Mouse (Mus musculus) kidney, postnatal 0 days (tissue): ENCODE measurements around the gene Atpaf1. TPM values are rescaled to one million over a fixed set of nuclear protein-coding genes. Genes with fewer than 3 reads are reported as not detected.

Experiments
- ATAC-seq: fragments of 200-750 bp; cut with Nextera tagmentation; replicated peaks from 2 replicates; pipeline ENCODE4 v1.8.0; 2017; ENCODE audit warnings: low read depth, moderate number of reproducible peaks, moderate TSS enrichment, moderate library complexity; ENCODE audit not compliant: low FRiP score
- DNase-seq: peaks from one replicate; pipeline ENCODE4 v3.0.0-alpha.2; 2016; ENCODE audit warnings: low spot score
- H3K27ac ChIP-seq: fragments of 300-500 bp; sonication (generic); 2 replicates; pipeline ENCODE4 v1.5.1; 2014; ENCODE audit warnings: mild to moderate bottlenecking
- H3K27me3 ChIP-seq: fragments of 300-500 bp; sonication (generic); 2 replicates; pipeline ENCODE4 v1.6.1; 2014; ENCODE audit warnings: low read length, mixed read lengths; ENCODE audit not compliant: insufficient read depth
- H3K36me3 ChIP-seq: fragments of 300-500 bp; sonication (generic); 2 replicates; pipeline ENCODE4 v1.6.1; 2014; ENCODE audit warnings: low read length, mixed read lengths; ENCODE audit not compliant: insufficient read depth
- H3K4me1 ChIP-seq: fragments of 300-500 bp; sonication (generic); replicated peaks from 2 replicates; pipeline ENCODE4 v1.6.1; 2014; ENCODE audit warnings: antibody characterized with exemption, low read length, mixed read lengths; ENCODE audit not compliant: insufficient read depth
- H3K4me2 ChIP-seq: fragments of 300-500 bp; sonication (generic); 2 replicates; pipeline ENCODE4 v1.6.1; 2014; ENCODE audit warnings: mild to moderate bottlenecking, low read length, moderate library complexity, mixed read lengths
- H3K4me3 ChIP-seq: fragments of 300-500 bp; sonication (generic); replicated peaks from 2 replicates; pipeline ENCODE4 v1.5.1; 2014; ENCODE audit warnings: low read depth, low read length
- H3K9ac ChIP-seq: fragments of 300-500 bp; sonication (generic); 2 replicates; pipeline ENCODE4 v1.6.1; 2014; ENCODE audit warnings: low read depth, low read length
- H3K9me3 ChIP-seq: fragments of 300-500 bp; sonication (generic); replicated peaks from 2 replicates; pipeline ENCODE4 v1.6.1; 2016; ENCODE audit warnings: low read length, inconsistent platforms, mixed read lengths
- CTCF ChIP-seq: IDR thresholded peaks from 2 replicates; pipeline ENCODE4 v1.5.1; 2016; ENCODE audit warnings: antibody characterized with exemption, low read depth, mild to moderate bottlenecking, moderate library complexity
- WGBS: fragments of 180-500 bp; shearing (Covaris S2); extraction: QIAGEN DNeasy Blood & Tissue Kit; methylation state at CpG from one replicate; pipeline ENCODE4 v1.1.7; 2014; 5-methylcytosine and 5-hydroxymethylcytosine counted together
- polyA plus RNA-seq: library from polyadenylated mRNA; unstranded; fragments of >200 nt; fragmentation: Nextera tagmentation; extraction: Ambion mirVana; gene quantifications from 2 replicates; pipeline ENCODE4 v1.2.1, GENCODE M21; 2015

The Atpaf1 gene
- 61.6 and 62.1 TPM in 2 replicates for polyA plus RNA-seq

DNA sequence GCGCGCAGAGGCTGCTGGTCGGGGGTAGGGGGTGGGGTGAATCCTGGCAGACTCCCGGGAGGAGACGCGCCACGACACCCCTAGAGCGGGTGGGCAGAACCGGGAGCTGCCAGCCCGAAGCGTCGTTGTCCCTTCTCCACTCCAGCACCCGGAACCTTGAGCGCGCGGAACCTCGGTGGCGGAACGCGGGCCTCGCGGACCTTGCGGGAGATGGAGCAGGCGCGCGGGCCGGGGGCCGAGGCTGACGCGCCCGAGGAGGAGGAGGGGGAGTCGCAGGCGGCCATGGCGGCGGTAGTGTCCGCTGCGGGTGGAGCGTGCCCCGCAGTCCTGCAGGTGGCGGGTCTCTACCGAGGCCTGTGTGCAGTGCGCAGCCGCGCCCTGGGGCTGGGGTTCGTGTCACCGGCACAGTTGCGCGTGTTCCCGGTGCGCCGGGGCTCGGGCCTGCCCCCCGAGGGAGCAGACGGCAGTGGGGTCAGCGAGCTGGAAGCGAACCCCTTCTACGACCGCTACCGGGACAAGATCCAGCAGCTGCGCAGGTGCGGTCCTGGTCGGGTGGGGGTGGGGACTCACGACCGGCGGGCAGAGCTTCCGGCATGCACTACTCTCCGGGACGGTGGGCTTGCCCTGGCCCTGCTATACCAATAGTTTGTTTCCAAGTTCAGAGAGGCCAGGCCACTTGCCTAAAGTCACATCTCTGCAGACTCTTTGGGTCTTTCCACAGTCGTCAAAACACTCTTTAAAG lies at the start of gene Atpaf1:
Gene Atpaf1, plus strand, starts transcription at position 44 of the 742 bp plus-strand sequence.
- under 1% methylated on average over 68 of the region's 69 CpGs for WGBS
- ATAC-seq (peak; percentile 83), DNase-seq (peak; percentile 68)

DNA sequence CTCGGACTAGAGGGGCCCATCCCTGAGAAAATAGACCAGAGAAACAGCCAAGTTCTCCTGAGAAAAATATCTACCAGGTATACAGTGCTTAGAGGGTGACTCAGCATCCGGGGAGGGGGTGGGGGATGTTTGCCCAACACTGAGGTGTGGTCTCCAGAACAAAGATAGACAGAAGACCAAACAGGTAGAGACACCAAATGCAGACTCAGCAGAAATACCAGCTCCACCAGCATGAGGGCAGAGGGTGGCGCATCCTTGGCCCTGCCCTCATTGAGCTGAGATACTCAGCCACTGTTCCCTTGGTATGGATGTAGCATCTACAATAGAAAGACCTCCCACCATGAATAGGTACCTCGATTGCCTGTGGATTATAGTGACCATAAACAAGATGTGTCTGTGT lies 49.7 kb upstream of the Atpaf1 start:
- no peak overlapping the region for H3K27ac ChIP-seq
- H3K9me3 ChIP-seq = no peaks in the 10 kb centered on the region
- no peaks in the 10 kb centered on the region for H3K36me3 ChIP-seq
- TF ChIP-seq CTCF = no peak
- ATAC-seq = no peak
- 64% methylated on average over 4 of the region's 4 CpGs for WGBS
- peaks cover 15% of the 10 kb centered on the region; the same call in 1 of the 2 replicates for H3K4me1 ChIP-seq
- H3K27me3 ChIP-seq = no peaks in the 10 kb centered on the region
- DNase-seq = no peak
- no peak overlapping the region for H3K9ac ChIP-seq
- no peak overlapping the region for H3K4me2 ChIP-seq
- H3K4me3 ChIP-seq = no peak overlapping the region

More for the DNA sequence above, at the start of gene Atpaf1:
- peak within 1 kb of the TSS; percentile 86 for H3K4me2 ChIP-seq
- H3K4me1 ChIP-seq = peaks cover 5% of the 10 kb centered on the region; the same call in 1 of the 2 replicates
- no peaks in the 10 kb centered on the region for H3K27me3 ChIP-seq
- peak; percentile 33; the same call in 1 of the 2 replicates for TF ChIP-seq CTCF
- peaks cover 2% of the 10 kb centered on the region; the same call in 1 of the 2 replicates for H3K36me3 ChIP-seq
- no peaks in the 10 kb centered on the region for H3K9me3 ChIP-seq
- H3K27ac ChIP-seq = peak within 1 kb of the TSS; percentile 64
- peak within 1 kb of the TSS; percentile 83 for H3K9ac ChIP-seq
- peak within 1 kb of the TSS; percentile 82 for H3K4me3 ChIP-seq

DNA sequence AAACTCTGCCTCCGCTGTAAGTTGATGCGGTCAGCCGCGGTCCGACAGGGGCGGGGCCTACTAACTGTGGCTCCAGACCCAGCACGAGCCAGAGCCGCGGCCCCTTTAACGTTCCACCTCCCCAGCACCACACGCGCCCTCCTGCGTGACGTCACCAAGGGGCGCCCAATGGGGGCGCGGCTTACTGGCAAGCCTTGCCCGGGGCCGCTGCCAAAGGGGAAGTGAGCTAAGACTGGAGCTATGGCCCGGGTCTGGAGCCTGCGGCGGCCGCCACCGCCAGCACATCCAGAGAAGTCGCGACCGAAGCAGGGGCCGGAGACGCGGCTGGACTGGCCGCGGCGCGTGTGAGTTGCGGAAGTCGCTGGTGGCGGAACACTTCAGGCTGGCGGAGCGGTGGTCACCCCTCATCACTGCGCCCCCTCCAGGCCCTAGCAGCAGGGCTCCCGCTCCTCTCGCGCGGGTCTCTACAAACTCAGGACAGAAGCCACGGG lies 47.0 kb upstream of the Atpaf1 start, which contains the start of gene Efcab14:
Gene Efcab14, plus strand, starts transcription at position 194 of the 491 bp plus-strand sequence.
- ATAC-seq (peak; percentile 100), DNase-seq (peak; percentile 99)
- under 1% methylated on average over 45 of the region's 45 CpGs for WGBS
- Histone ChIP-seq H3K9me3 (no peaks in the 10 kb centered on the region), H3K4me2 (peak within 1 kb of the TSS; percentile 76), H3K9ac (peak within 1 kb of the TSS; percentile 78), H3K27ac (peak within 1 kb of the TSS; percentile 84), H3K4me3 (peak within 1 kb of the TSS; percentile 76), H3K36me3 (peaks cover 16% of the 10 kb centered on the region), H3K27me3 (no peaks in the 10 kb centered on the region), H3K4me1 (peaks cover 15% of the 10 kb centered on the region; the same call in 1 of the 2 replicates)
- TF ChIP-seq CTCF = peak; percentile 65

GRCm38 (mm10) chr4:115738481-115738985 lies 46.1 kb upstream of the Atpaf1 start:
- DNase-seq (no peak), ATAC-seq (no peak)
- TF ChIP-seq CTCF = no peak
- Histone ChIP-seq H3K4me2 (peak overlapping the region; percentile 76), H3K27me3 (no peaks in the 10 kb centered on the region), H3K36me3 (peaks cover 16% of the 10 kb centered on the region), H3K9ac (peak overlapping the region; percentile 78), H3K27ac (peak overlapping the region; percentile 84; the same call in 1 of the 2 replicates), H3K9me3 (no peaks in the 10 kb centered on the region), H3K4me3 (peak overlapping the region; percentile 76), H3K4me1 (peaks cover 15% of the 10 kb centered on the region; the same call in 1 of the 2 replicates)
- whole genome bisulfite sequencing = 35% methylated on average over 13 of the region's 13 CpGs

- ATAC-seq = no peak
- peaks cover 15% of the 10 kb centered on the region; the same call in 1 of the 2 replicates for H3K4me1 ChIP-seq
- peak; percentile 34; the same call in 1 of the 2 replicates for TF ChIP-seq CTCF
- no peak overlapping the region for H3K4me2 ChIP-seq
- DNase-seq = no peak
- no peak overlapping the region for H3K9ac ChIP-seq
- no peak overlapping the region for H3K4me3 ChIP-seq
- H3K9me3 ChIP-seq = no peaks in the 10 kb centered on the region
- H3K27me3 ChIP-seq = no peaks in the 10 kb centered on the region
- H3K27ac ChIP-seq = no peak overlapping the region
- H3K36me3 ChIP-seq = peaks cover 21% of the 10 kb centered on the region
Observed at GRCm38 (mm10) chr4:115742658-115743057, 42.0 kb upstream of the Atpaf1 start.

- no peak overlapping the region for H3K4me3 ChIP-seq
- DNase-seq (no peak), ATAC-seq (no peak)
- no peak overlapping the region for H3K4me2 ChIP-seq
- H3K9me3 ChIP-seq = no peaks in the 10 kb centered on the region
- TF ChIP-seq CTCF = no peak
- H3K9ac ChIP-seq = no peak overlapping the region
- 96% methylated on average over 4 of the region's 4 CpGs for WGBS
- H3K27ac ChIP-seq = no peak overlapping the region
- no peaks in the 10 kb centered on the region for H3K27me3 ChIP-seq
- peaks cover 15% of the 10 kb centered on the region; the same call in 1 of the 2 replicates for H3K4me1 ChIP-seq
- H3K36me3 ChIP-seq = peaks cover 23% of the 10 kb centered on the region
Observed at GRCm38 (mm10) chr4:115743096-115743495, 41.5 kb upstream of the Atpaf1 start.
